Mouse (Mus musculus) WW6 (cell line): ENCODE measurements around the gene Gm45337.
"Not testable (repeated sequence)": the region's sequence is repeated elsewhere in the genome, so short reads cannot be mapped to it uniquely, and the experiment has no call there.

Experiments used
- DNase-seq: peaks from one replicate; pipeline ENCODE4 v3.0.0-alpha.2; 2013; ENCODE audit warnings: low read depth, low spot score

Gene Gm45337

GRCm38 (mm10) chr7:142144507-142144906 is at the start of gene Gm45337:
Gene Gm45337, minus strand, starts transcription at chr7:142144607.
- DNase-seq, result no peak

- DNase-seq, result no peak
Measured at GRCm38 (mm10) chr7:142190289-142190688, 45.9 kb upstream of the Gm45337 start, which contains the start of gene Gm10153. Gene Gm10153, minus strand, starts transcription at chr7:142190389.

GRCm38 (mm10) chr7:142188156-142188555 is 43.7 kb upstream of the Gm45337 start:
- no peak for DNase-seq

GRCm38 (mm10) chr7:142181021-142181420 is 36.6 kb upstream of the Gm45337 start:
- DNase-seq, result no peak

- DNase-seq, result no peak
Measured at GRCm38 (mm10) chr7:142178685-142179084, 34.3 kb upstream of the Gm45337 start.

- DNase-seq, result not testable (repeated sequence)
Measured at GRCm38 (mm10) chr7:142175905-142176304, 31.5 kb upstream of the Gm45337 start, which contains the start of gene Krtap5-2. Gene Krtap5-2, minus strand, starts transcription at chr7:142176005.

- DNase-seq, result peak; percentile 11
Measured at GRCm38 (mm10) chr7:142169836-142170235, 25.4 kb upstream of the Gm45337 start.

GRCm38 (mm10) chr7:142165639-142166038 is 21.2 kb upstream of the Gm45337 start, which contains the start of gene Gm4553:
Gene Gm4553, minus strand, starts transcription at chr7:142165739.
- not testable (repeated sequence) for DNase-seq

- DNase-seq, result no peak
Measured at GRCm38 (mm10) chr7:142159366-142159765, 15.0 kb upstream of the Gm45337 start.

GRCm38 (mm10) chr7:142157013-142157412 is 12.6 kb upstream of the Gm45337 start, which contains the start of gene Gm29735:
Gene Gm29735, minus strand, starts transcription at chr7:142157113.
- DNase-seq, result not testable (repeated sequence)

- DNase-seq, result no peak
Measured at GRCm38 (mm10) chr7:142155308-142155707, 10.9 kb upstream of the Gm45337 start.

- DNase-seq, result no peak
Measured at GRCm38 (mm10) chr7:142152191-142152590, 7.8 kb upstream of the Gm45337 start.

GRCm38 (mm10) chr7:142148633-142149032 is 4.2 kb upstream of the Gm45337 start:
- DNase-seq, result no peak

GRCm38 (mm10) chr7:142146033-142146432 is 1.6 kb upstream of the Gm45337 start:
- DNase-seq, result peak; percentile 24

- DNase-seq, result no peak
Measured at GRCm38 (mm10) chr7:142145413-142145940, 1.1 kb upstream of the Gm45337 start.

- DNase-seq, result not testable (repeated sequence)
Measured at GRCm38 (mm10) chr7:142143506-142144010, 849 bp downstream of the Gm45337 start.

- no peak for DNase-seq
Measured at GRCm38 (mm10) chr7:142140696-142141095, 3.7 kb downstream of the Gm45337 start.

- DNase-seq, result not testable (repeated sequence)
Measured at GRCm38 (mm10) chr7:142135934-142136333, 8.5 kb downstream of the Gm45337 start, which contains the start of gene Gm39115. Gene Gm39115, minus strand, starts transcription at chr7:142136034.

- no peak for DNase-seq
Measured at GRCm38 (mm10) chr7:142134206-142134995, 10.0 kb downstream of the Gm45337 start.

GRCm38 (mm10) chr7:142128843-142129242 is 15.6 kb downstream of the Gm45337 start:
- DNase-seq, result no peak

- not testable (repeated sequence) for DNase-seq
Measured at GRCm38 (mm10) chr7:142120629-142121028, 23.8 kb downstream of the Gm45337 start, which contains the start of gene Gm45618. Gene Gm45618, minus strand, starts transcription at chr7:142120729.

GRCm38 (mm10) chr7:142119632-142120031 is 24.8 kb downstream of the Gm45337 start:
- no peak for DNase-seq
